Mouse (Mus musculus): ENCODE results near the gene Clasp2. TPM values are rescaled to one million over a fixed set of nuclear protein-coding genes. Genes with fewer than 3 reads are reported as not detected.
A peak's percentile ranks its signal among the peaks of the same experiment; 100 is the strongest.

The Clasp2 gene
- total and polyA plus RNA-seq, 2 experiments from 2014 or later, result 107 to 242 TPM

DNA sequence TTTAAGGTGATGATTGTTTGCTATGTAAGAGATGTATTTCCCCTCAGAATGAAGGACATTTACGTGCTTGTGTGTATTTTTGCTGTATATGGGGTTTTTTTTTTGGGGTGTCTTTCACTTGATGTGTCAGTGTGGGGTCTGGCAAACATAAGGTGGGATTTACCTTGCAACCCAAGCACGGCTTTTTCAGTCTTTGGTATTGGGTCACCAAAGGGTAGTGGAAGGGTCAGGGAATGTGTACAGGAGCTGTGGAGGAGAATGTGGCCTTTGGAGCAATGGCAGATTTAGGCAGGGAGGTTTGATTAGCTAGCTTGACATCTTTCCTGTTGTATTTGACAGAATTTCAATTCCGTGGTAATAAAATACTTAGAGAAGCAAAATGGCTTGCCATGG lies 52.2 kb downstream of the Clasp2 start:
- ATAC-seq, result no peak
- no peaks in the 10 kb centered on the region for H3K9me3 ChIP-seq (ENCODE audit: low read length)
- H3K4me1 ChIP-seq (ENCODE audit: insufficient read depth, low read length), result peaks cover 8% of the 10 kb centered on the region
- TF ChIP-seq CTCF (IDR thresholded peaks at IDR 0.05; ENCODE audit: low read depth), result no peak
- peak overlapping the region; percentile 72 for H3K9ac ChIP-seq (replicated peaks; ENCODE audit: low read length)
- no peaks in the 10 kb centered on the region for H3K36me3 ChIP-seq (ENCODE audit: insufficient read depth, low read length)
- no peaks in the 10 kb centered on the region for H3K27me3 ChIP-seq (ENCODE audit: insufficient read depth, low read length)
- peak overlapping the region; percentile 75 for H3K4me2 ChIP-seq (ENCODE audit: low read depth, low read length)
- peak; percentile 3 for DNase-seq (ENCODE audit: low spot score)
- H3K27ac ChIP-seq, result peak overlapping the region; percentile 91
- WGBS, result 9% methylated on average over 3 of the region's 3 CpGs
- peak overlapping the region; percentile 59 for H3K4me3 ChIP-seq (ENCODE audit: low read length)

DNA sequence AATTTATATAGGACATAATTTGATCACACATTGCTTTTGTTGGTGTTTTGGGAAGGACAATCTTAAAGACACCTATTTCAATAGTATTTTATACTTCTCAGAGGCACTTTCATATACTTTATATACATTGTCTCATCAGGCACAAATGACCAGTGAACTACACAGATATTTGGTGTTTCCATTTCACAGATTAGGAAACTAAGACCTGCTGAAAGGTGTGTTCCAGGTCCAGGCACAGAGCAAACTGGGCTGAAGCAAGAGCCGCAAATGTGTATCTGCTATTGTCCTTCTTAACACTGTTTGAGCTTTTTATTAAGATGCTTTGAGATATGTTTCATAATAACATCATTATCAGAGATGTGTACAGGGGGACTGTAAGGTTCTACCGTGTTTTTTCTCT lies 52.7 kb downstream of the Clasp2 start:
- Histone ChIP-seq H3K4me1 (ENCODE audit: insufficient read depth, low read length) (peaks cover 8% of the 10 kb centered on the region), H3K4me2 (ENCODE audit: low read depth, low read length) (peak overlapping the region; percentile 75), H3K27ac (peak overlapping the region; percentile 91), H3K4me3 (ENCODE audit: low read length) (peak overlapping the region; percentile 59), H3K27me3 (ENCODE audit: insufficient read depth, low read length) (no peaks in the 10 kb centered on the region), H3K9ac (replicated peaks; ENCODE audit: low read length) (peak overlapping the region; percentile 72), H3K36me3 (ENCODE audit: insufficient read depth, low read length) (no peaks in the 10 kb centered on the region), H3K9me3 (ENCODE audit: low read length) (no peaks in the 10 kb centered on the region)
- TF ChIP-seq CTCF (IDR thresholded peaks at IDR 0.05; ENCODE audit: low read depth), result no peak
- DNase-seq (ENCODE audit: low spot score) (no peak), ATAC-seq (no peak)
- 34% methylated on average over 2 of the region's 2 CpGs for WGBS

DNA sequence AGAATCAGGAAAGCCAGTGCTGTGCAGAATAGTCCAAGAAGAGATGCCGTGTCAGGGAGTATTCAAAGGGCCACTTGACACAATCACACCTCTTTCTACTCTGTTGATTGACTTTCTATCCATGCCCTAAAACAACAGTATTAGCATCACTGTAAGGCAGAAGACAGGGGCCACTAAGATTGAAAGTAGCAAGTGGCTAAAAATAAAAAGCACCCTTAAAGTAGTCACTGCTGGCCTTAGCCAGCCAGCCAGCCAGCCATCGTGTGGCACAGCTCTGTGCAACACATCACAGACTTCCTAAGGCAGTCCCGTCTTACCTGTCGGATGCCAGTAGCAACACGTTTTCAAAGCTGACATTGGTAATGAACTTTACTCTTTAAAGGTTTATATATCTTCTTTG lies 55.9 kb downstream of the Clasp2 start:
- Histone ChIP-seq H3K27me3 (ENCODE audit: insufficient read depth, low read length) (no peaks in the 10 kb centered on the region), H3K36me3 (ENCODE audit: insufficient read depth, low read length) (no peaks in the 10 kb centered on the region), H3K9me3 (ENCODE audit: low read length) (no peaks in the 10 kb centered on the region), H3K4me2 (ENCODE audit: low read depth, low read length) (no peak overlapping the region), H3K27ac (no peak overlapping the region), H3K4me1 (ENCODE audit: insufficient read depth, low read length) (peaks cover 4% of the 10 kb centered on the region), H3K9ac (replicated peaks; ENCODE audit: low read length) (no peak overlapping the region), H3K4me3 (ENCODE audit: low read length) (no peak overlapping the region)
- ATAC-seq, result no peak
- WGBS, result 73% methylated on average over 5 of the region's 5 CpGs
- no peak for TF ChIP-seq CTCF (IDR thresholded peaks at IDR 0.05; ENCODE audit: low read depth)
- DNase-seq (ENCODE audit: low spot score), result no peak

DNA sequence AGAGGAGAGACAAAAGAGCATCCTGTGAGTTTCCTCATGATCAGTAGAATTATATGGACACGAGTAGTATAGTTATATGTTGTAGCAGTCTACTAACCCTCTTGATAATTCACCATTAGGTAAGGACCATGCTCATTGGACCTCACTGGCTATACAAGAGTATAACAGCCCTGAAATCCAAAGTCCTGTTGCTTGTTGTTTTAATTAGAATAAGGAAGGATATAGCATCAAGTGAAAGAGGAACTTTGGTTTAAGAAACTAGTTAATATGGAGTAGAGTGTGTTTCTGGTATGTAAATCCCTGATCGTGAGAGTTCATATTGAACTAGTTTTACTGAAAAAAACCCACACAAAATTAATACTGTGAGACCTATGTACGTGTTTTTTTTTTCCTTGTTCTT lies 59.4 kb downstream of the Clasp2 start:
- 92% methylated on average over 3 of the region's 3 CpGs for WGBS
- Histone ChIP-seq H3K4me2 (ENCODE audit: low read depth, low read length) (no peak overlapping the region), H3K9ac (replicated peaks; ENCODE audit: low read length) (no peak overlapping the region), H3K27me3 (ENCODE audit: insufficient read depth, low read length) (no peaks in the 10 kb centered on the region), H3K27ac (no peak overlapping the region), H3K4me1 (ENCODE audit: insufficient read depth, low read length) (0 out of 2 replicates have a peak, but pooled peaks cover 3% of the 10 kb centered on the region), H3K36me3 (ENCODE audit: insufficient read depth, low read length) (no peaks in the 10 kb centered on the region), H3K9me3 (ENCODE audit: low read length) (no peaks in the 10 kb centered on the region), H3K4me3 (ENCODE audit: low read length) (no peak overlapping the region)
- TF ChIP-seq CTCF (IDR thresholded peaks at IDR 0.05; ENCODE audit: low read depth), result no peak
- DNase-seq (ENCODE audit: low spot score), result no peak
- ATAC-seq, result no peak

DNA sequence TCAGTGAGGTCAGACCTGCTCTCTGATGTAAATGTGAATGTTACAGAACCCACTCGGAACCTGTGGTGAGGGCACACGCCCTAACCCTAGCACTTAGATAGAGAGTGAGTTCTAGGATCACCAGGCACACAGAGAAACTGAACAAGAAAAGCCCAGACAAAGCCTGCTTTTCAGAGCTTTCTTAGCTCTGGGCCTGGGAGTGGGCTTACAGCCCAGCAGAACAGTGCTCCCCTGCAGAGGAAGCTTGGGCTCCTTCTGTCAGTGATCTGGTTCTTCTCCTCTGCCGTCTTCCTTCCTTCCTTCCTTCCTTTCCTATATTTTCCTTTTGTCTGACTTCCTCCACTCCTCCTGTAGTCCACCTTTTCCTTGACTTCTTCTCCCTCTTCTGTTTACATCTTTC lies 61.5 kb downstream of the Clasp2 start:
- no peak for ATAC-seq
- Histone ChIP-seq H3K36me3 (ENCODE audit: insufficient read depth, low read length) (no peaks in the 10 kb centered on the region), H3K9me3 (ENCODE audit: low read length) (no peaks in the 10 kb centered on the region), H3K4me3 (ENCODE audit: low read length) (no peak overlapping the region), H3K4me2 (ENCODE audit: low read depth, low read length) (no peak overlapping the region), H3K4me1 (ENCODE audit: insufficient read depth, low read length) (0 out of 2 replicates have a peak, but pooled peaks cover 3% of the 10 kb centered on the region), H3K9ac (replicated peaks; ENCODE audit: low read length) (no peak overlapping the region), H3K27ac (no peak overlapping the region), H3K27me3 (ENCODE audit: insufficient read depth, low read length) (no peaks in the 10 kb centered on the region)
- 41% methylated on average over 3 of the region's 3 CpGs for WGBS
- no peak for DNase-seq (ENCODE audit: low spot score)
- TF ChIP-seq CTCF (IDR thresholded peaks at IDR 0.05; ENCODE audit: low read depth), result no peak

DNA sequence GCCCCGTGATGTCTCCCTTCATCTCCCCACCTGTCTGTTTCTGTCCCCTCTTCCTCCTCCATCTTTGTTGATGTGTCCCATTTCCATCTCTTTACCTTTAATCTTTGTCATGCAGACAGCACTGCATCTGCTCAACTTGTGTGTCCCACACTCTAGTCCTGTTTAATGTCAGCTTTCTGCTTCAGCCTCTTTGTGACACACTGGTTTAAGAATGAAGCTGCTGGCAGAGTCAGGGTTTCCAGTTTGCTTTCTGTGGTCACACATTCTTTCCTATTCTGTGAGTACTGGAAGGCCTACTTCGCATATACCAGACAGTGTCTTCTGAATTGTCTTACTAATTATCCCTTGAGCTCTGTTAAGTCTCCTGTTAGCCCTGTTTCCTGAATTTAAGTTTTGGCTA lies 62.5 kb downstream of the Clasp2 start:
- WGBS, result 81% methylated on average over 2 of the region's 2 CpGs
- Histone ChIP-seq H3K9ac (replicated peaks; ENCODE audit: low read length) (no peak overlapping the region), H3K4me3 (ENCODE audit: low read length) (no peak overlapping the region), H3K4me2 (ENCODE audit: low read depth, low read length) (no peak overlapping the region), H3K9me3 (ENCODE audit: low read length) (no peaks in the 10 kb centered on the region), H3K27me3 (ENCODE audit: insufficient read depth, low read length) (no peaks in the 10 kb centered on the region), H3K27ac (no peak overlapping the region), H3K4me1 (ENCODE audit: insufficient read depth, low read length) (0 out of 2 replicates have a peak, but pooled peaks cover 3% of the 10 kb centered on the region), H3K36me3 (ENCODE audit: insufficient read depth, low read length) (no peaks in the 10 kb centered on the region)
- no peak for ATAC-seq
- no peak for DNase-seq (ENCODE audit: low spot score)
- TF ChIP-seq CTCF (IDR thresholded peaks at IDR 0.05; ENCODE audit: low read depth), result no peak

DNA sequence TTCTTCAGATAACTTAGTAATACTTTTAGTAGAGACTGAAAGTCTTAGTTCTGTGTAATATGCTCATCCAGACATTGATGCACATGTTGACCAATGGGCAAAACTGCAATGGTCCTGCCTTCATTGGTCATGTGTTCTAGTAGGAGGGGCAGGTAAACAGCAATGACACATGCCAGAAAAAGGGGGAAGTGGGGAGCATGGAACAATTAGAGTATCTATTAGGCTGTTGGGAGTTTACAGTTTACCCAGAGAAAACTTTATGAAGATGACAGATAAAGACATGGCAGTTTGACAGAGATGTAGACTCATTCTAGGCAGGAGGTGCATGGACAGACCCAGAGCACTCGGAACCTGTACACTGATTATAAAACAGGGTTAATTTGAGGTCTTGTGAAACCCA lies 64.1 kb downstream of the Clasp2 start:
- DNase-seq (ENCODE audit: low spot score), result no peak
- no peak for ATAC-seq
- H3K4me3 ChIP-seq (ENCODE audit: low read length), result no peak overlapping the region
- no peaks in the 10 kb centered on the region for H3K9me3 ChIP-seq (ENCODE audit: low read length)
- no peaks in the 10 kb centered on the region for H3K27me3 ChIP-seq (ENCODE audit: insufficient read depth, low read length)
- H3K4me2 ChIP-seq (ENCODE audit: low read depth, low read length), result no peak overlapping the region
- H3K36me3 ChIP-seq (ENCODE audit: insufficient read depth, low read length), result no peaks in the 10 kb centered on the region
- no peak overlapping the region for H3K27ac ChIP-seq
- H3K9ac ChIP-seq (replicated peaks; ENCODE audit: low read length), result no peak overlapping the region
- 0 out of 2 replicates have a peak, but pooled peaks cover 3% of the 10 kb centered on the region for H3K4me1 ChIP-seq (ENCODE audit: insufficient read depth, low read length)
- TF ChIP-seq CTCF (IDR thresholded peaks at IDR 0.05; ENCODE audit: low read depth), result no peak
- WGBS, result 100% methylated on average over 1 of the region's 1 CpGs
